Mouse (Mus musculus) liver, adult 2 months (tissue): ENCODE data around the gene Zmiz1. TPM values are rescaled to one million over a fixed set of nuclear protein-coding genes. Genes with fewer than 3 reads are reported as not detected.

Experiments
- DNase-seq: peaks from one replicate; pipeline ENCODE4 v3.0.0-alpha.2; 2011; ENCODE audit warnings: low read depth, low spot score; ENCODE audit errors: extremely low read depth
- H3K27ac ChIP-seq: fragments of 200-500 bp; replicated peaks from 2 replicates; pipeline ENCODE4 v1.5.1; 2012; ENCODE audit warnings: low read depth, mild to moderate bottlenecking, control low read depth, inconsistent platforms, low read length; ENCODE audit not compliant: insufficient read depth
- H3K27me3 ChIP-seq: fragments of 200-500 bp; 2 replicates; pipeline ENCODE4 v1.6.1; 2012; ENCODE audit warnings: mild to moderate bottlenecking, moderate library complexity, low read length, inconsistent platforms; ENCODE audit not compliant: control insufficient read depth, insufficient read depth
- H3K36me3 ChIP-seq: fragments of 200-500 bp; 2 replicates; pipeline ENCODE4 v1.6.1; 2012; ENCODE audit warnings: low read length, inconsistent platforms; ENCODE audit not compliant: control insufficient read depth, insufficient read depth
- H3K4me1 ChIP-seq: fragments of 200-500 bp; 2 replicates; pipeline ENCODE4 v1.6.1; 2011; ENCODE audit warnings: low read length; ENCODE audit not compliant: control insufficient read depth, insufficient read depth
- H3K4me3 ChIP-seq: fragments of 200-500 bp; 2 replicates; pipeline ENCODE4 v1.5.1; 2011; ENCODE audit warnings: low read depth, mild to moderate bottlenecking, control low read depth, low read length, moderate library complexity; ENCODE audit not compliant: insufficient read depth
- H3K79me2 ChIP-seq: fragments of 200-500 bp; 2 replicates; pipeline ENCODE4 v1.6.1; 2012; ENCODE audit warnings: inconsistent platforms, mild to moderate bottlenecking, low read length, moderate library complexity; ENCODE audit not compliant: control insufficient read depth, insufficient read depth
- H3K9ac ChIP-seq: fragments of 200-500 bp; 2 replicates; pipeline ENCODE4 v1.6.1; 2012; ENCODE audit warnings: low read depth, mild to moderate bottlenecking, control low read depth, inconsistent platforms, low read length
- CTCF ChIP-seq: fragments of 200-500 bp; IDR thresholded peaks from 2 replicates; pipeline ENCODE4 v1.5.1; 2011; ENCODE audit warnings: low read depth, low read length, control low read depth
- POLR2A ChIP-seq: fragments of 200-500 bp; IDR thresholded peaks from 2 replicates; pipeline ENCODE4 v1.6.1; 2011; ENCODE audit warnings: low read length, control low read depth; ENCODE audit not compliant: insufficient read depth; ENCODE audit errors: extremely low read depth
- WGBS: fragments of 180-500 bp; shearing (Covaris S2); methylation state at CpG from one replicate; pipeline ENCODE4 v1.1.7; 2018; 5-methylcytosine and 5-hydroxymethylcytosine counted together
- polyA plus RNA-seq: library from polyadenylated mRNA; depleted of rRNA; stranded (reverse); fragments of >200 nt; gene quantifications from 2 replicates; pipeline ENCODE4 v1.2.3, GENCODE M21; 2012
- total RNA-seq: library from RNA; depleted of rRNA; stranded (reverse); fragments of >200 nt; gene quantifications from 2 replicates; pipeline ENCODE4 v1.2.3, GENCODE M21; 2014

Gene Zmiz1
- total and polyA plus RNA-seq, 2 experiments: 5.3 to 10.2 TPM

GRCm38 (mm10) chr14:25420987-25421386, 38.0 kb upstream of the Zmiz1 start:
- Histone ChIP-seq H3K36me3 (no peaks in the 10 kb centered on the region), H3K9ac (no peak overlapping the region), H3K27ac (no peak overlapping the region), H3K4me1 (peaks cover 1% of the 10 kb centered on the region; the same call in 1 of the 2 replicates), H3K4me3 (no peak overlapping the region), H3K27me3 (no peaks in the 10 kb centered on the region), H3K79me2 (no peaks in the 10 kb centered on the region)
- no peak for DNase-seq
- WGBS: 95% methylated on average over 1 of the region's 1 CpGs
- TF ChIP-seq CTCF (no peak), POLR2A (no peak)

GRCm38 (mm10) chr14:25421596-25422001, 37.4 kb upstream of the Zmiz1 start:
- no peak overlapping the region for H3K9ac ChIP-seq
- no peak for DNase-seq
- H3K79me2 ChIP-seq: no peaks in the 10 kb centered on the region
- H3K27me3 ChIP-seq: no peaks in the 10 kb centered on the region
- 67% methylated on average over 13 of the region's 13 CpGs for WGBS
- H3K36me3 ChIP-seq: no peaks in the 10 kb centered on the region
- peaks cover 1% of the 10 kb centered on the region; the same call in 1 of the 2 replicates for H3K4me1 ChIP-seq
- TF ChIP-seq POLR2A: no peak
- no peak for TF ChIP-seq CTCF
- no peak overlapping the region for H3K27ac ChIP-seq
- no peak overlapping the region for H3K4me3 ChIP-seq

- Histone ChIP-seq H3K4me1 (peaks cover 1% of the 10 kb centered on the region; the same call in 1 of the 2 replicates), H3K9ac (no peak overlapping the region), H3K79me2 (no peaks in the 10 kb centered on the region), H3K4me3 (no peak overlapping the region), H3K36me3 (no peaks in the 10 kb centered on the region), H3K27me3 (no peaks in the 10 kb centered on the region), H3K27ac (no peak overlapping the region)
- no peak for DNase-seq
- TF ChIP-seq POLR2A: no peak
- TF ChIP-seq CTCF: no peak
- WGBS: 100% methylated on average over 1 of the region's 1 CpGs
Measured at GRCm38 (mm10) chr14:25422946-25423345, 36.0 kb upstream of the Zmiz1 start.

GRCm38 (mm10) chr14:25423721-25424443, 35.1 kb upstream of the Zmiz1 start:
- Histone ChIP-seq H3K9ac (no peak overlapping the region), H3K79me2 (no peaks in the 10 kb centered on the region), H3K27me3 (no peaks in the 10 kb centered on the region), H3K4me1 (peaks cover 1% of the 10 kb centered on the region; the same call in 1 of the 2 replicates), H3K36me3 (no peaks in the 10 kb centered on the region), H3K4me3 (no peak overlapping the region), H3K27ac (no peak overlapping the region)
- no peak for DNase-seq
- WGBS: 54% methylated on average over 7 of the region's 7 CpGs
- TF ChIP-seq POLR2A (no peak), CTCF (no peak)

GRCm38 (mm10) chr14:25438255-25438654, 20.7 kb upstream of the Zmiz1 start:
- Histone ChIP-seq H3K36me3 (no peaks in the 10 kb centered on the region), H3K27ac (no peak overlapping the region), H3K27me3 (no peaks in the 10 kb centered on the region), H3K9ac (no peak overlapping the region), H3K4me3 (no peak overlapping the region), H3K4me1 (no peaks in the 10 kb centered on the region), H3K79me2 (no peaks in the 10 kb centered on the region)
- TF ChIP-seq POLR2A: no peak
- TF ChIP-seq CTCF: no peak
- no peak for DNase-seq

- TF ChIP-seq CTCF: no peak
- no peak for TF ChIP-seq POLR2A
- DNase-seq: no peak
- H3K36me3 ChIP-seq: no peaks in the 10 kb centered on the region
- H3K79me2 ChIP-seq: no peaks in the 10 kb centered on the region
- H3K4me1 ChIP-seq: no peaks in the 10 kb centered on the region
- H3K27ac ChIP-seq: no peak overlapping the region
- no peak overlapping the region for H3K9ac ChIP-seq
- 30% methylated on average over 1 of the region's 1 CpGs for WGBS
- no peak overlapping the region for H3K4me3 ChIP-seq
- H3K27me3 ChIP-seq: no peaks in the 10 kb centered on the region
Measured at GRCm38 (mm10) chr14:25440116-25440515, 18.9 kb upstream of the Zmiz1 start.
